Mouse (Mus musculus) Patski (cell line): ENCODE results near the gene Hist1h3g. TPM values are rescaled to one million over a fixed set of nuclear protein-coding genes. Genes with fewer than 3 reads are reported as not detected.

ENCODE experiments used
- ATAC-seq: fragments of 100-300 bp; one replicate; pipeline ENCODE4 v1.8.0; 2021
- CTCF ChIA-PET: fragments of 350-600 bp; sonication (Branson Sonifier 250); formaldehyde crosslinking; loops from one replicate; lab custom pipeline; 2022; ENCODE audit warnings: inconsistent platforms; lab: Charles Lee
- POLR2A ChIA-PET: fragments of 350-600 bp; sonication (Branson Sonifier 250); formaldehyde crosslinking; loops from one replicate; lab custom pipeline; 2022; ENCODE audit warnings: antibody characterized with exemption, inconsistent platforms; lab: Charles Lee
- DNase-seq: peaks from one replicate; pipeline ENCODE4 v3.0.0-alpha.2; 2011; ENCODE audit warnings: low read depth, low spot score
- H3K27me3 ChIP-seq: fragments of 371-371 bp; one replicate; pipeline ENCODE4 v1.5.1; 2021
- CTCF ChIP-seq: fragments of 100-300 bp; IDR thresholded peaks from one replicate; pipeline ENCODE4 v1.5.1; 2021
- in situ Hi-C: fragments of 300-500 bp; cut with MboI; formaldehyde crosslinking; loops from 3 replicates; pipeline ENCODE4 v1.11.1; 2018; ENCODE audit warnings: low pct_unique_long_range_greater_than_20kb, mixed read lengths
- polyA plus RNA-seq: library from polyadenylated mRNA; unstranded; gene quantifications from one replicate; pipeline ENCODE4 v1.2.3, GENCODE M21; 2021

Hist1h3g gene
- polyA plus RNA-seq, 1 experiment from 2014 or later = 1.7 TPM

GRCm38 (mm10) chr13:23515281-23515680, 19.9 kb upstream of the Hist1h3g start:
- ATAC-seq (no peak), DNase-seq (no peak)
- in situ Hi-C loops = loop anchor here (5.0 to 10.0 kb wide), 2 partner anchors 220 to 1573 kb away; no protein-coding TSS in a partner anchor
- CTCF ChIA-PET = no interaction called here
- H3K27me3 ChIP-seq = no peaks in the 10 kb centered on the region
- POLR2A ChIA-PET = no interaction called here
- TF ChIP-seq CTCF = no peak

DNA sequence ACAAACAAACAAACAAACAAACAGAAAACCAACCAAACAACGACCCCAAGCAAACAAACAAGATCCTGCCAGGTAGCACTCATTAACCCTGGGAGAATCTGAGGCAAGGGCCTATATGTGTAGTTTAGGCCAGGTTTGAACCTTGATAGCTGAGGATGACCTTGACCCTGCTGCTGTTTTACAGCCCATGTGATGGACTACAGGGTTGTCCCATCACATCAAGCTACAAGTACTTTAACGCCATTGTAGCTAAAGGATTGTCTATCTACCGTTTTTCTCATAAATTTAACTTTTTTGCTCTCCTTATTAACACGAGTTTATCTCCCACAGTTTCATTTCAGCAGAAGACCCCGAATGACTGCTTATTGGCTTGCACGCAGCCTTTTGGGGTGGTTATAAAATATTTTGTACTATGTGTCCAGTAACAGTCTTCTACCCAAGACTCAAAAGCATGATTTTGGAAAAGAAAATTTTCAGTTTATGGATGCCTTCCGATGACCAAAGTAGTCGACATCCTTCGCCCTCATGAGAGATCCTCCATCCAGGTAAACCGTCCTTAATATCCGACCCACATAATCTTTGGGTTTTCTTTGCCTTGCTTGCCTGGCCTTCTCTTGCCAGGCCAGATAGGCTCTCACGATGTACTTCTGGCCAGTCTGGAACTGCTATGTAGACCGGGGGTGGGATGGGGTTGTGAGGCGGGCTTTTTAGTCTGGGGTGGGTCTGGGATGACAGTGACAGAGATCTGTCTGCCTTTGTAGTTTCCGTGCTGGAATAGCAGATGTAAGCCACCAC, 19.2 kb upstream of the Hist1h3g start:
- DNase-seq (no peak), ATAC-seq (no peak)
- CTCF ChIA-PET = interaction anchor here (1.1 to 1.2 kb wide), 3 partner anchors 65 to 75 kb away, joined by 3 read pairs; no protein-coding TSS in a partner anchor
- no peaks in the 10 kb centered on the region for H3K27me3 ChIP-seq
- in situ Hi-C loops = loop anchor here (5.0 to 10.0 kb wide), 2 partner anchors 221 to 1574 kb away; no protein-coding TSS in a partner anchor
- TF ChIP-seq CTCF = no peak
- POLR2A ChIA-PET = no interaction called here

DNA sequence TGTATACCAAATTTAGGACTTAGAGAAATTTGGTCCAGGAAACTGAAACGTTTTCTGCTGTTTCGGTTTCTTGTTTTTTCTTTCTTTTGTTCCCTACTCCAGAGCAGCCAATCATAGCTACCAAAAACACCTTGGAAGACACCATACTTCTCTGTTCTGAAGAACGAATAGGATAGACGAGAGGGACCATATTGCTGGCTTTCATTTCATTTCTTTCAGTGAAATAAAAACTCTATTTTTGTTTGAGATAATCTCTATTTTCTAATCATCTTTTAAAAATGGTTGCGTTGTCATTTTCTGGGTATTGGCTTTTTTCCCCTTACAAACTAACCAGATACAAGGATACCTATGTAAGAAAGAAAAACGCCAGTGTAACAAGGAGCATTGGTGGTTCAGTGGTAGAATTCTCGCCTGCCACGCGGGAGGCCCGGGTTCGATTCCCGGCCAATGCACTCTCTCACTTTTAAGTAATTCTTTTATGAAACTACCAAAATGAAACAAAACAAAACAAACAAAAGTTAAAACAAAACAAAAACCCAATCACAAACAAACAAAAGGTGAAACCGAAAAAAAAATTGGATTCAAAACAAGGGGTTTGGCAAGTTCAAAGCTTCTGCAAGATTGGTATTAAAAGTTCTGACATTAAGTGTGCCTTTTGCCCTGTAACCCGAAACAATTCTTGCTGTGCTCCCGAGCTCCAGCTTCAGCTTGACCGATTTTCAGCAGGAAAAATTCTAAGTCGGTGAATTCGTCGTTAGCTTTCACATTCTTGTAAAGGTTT, 18.2 kb upstream of the Hist1h3g start:
- in situ Hi-C loops = loop anchor here (5.0 to 10.0 kb wide), 2 partner anchors 222 to 1575 kb away; no protein-coding TSS in a partner anchor
- H3K27me3 ChIP-seq = no peaks in the 10 kb centered on the region
- TF ChIP-seq CTCF = no peak
- DNase-seq = no peak
- peak; percentile 15 for ATAC-seq
- ChIA-PET POLR2A (no interaction called here), CTCF (interaction anchor here (1.1 to 1.2 kb wide), 4 partner anchors 9 to 76 kb away, joined by 3 read pairs; no protein-coding TSS in a partner anchor)

DNA sequence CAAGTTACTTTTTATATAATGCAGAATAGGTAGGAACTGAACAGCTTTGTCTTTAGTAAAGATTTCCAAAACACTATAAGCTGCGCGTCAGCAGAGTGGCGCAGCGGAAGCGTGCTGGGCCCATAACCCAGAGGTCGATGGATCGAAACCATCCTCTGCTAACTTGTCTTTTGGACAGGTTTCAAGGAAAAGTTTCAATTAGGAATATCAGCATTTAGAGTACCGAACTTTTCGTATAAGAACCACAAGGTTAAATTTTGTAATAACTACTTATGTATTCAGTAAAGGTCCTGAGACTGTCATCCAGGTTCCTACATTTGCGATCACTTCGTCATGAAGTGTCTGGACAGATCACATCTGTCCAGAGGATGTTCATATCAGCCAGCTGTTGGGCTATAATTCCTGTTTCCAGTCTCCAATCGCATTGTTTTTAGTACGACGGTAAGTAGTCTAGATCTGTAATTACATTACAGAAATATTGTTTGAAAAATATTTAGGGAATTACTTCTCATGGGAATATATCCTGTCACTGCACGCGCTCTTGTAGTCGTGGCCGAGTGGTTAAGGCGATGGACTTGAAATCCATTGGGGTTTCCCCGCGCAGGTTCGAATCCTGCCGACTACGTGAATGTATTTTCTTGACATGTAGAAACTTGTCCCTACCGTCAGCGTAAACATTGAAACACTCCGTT, 17.5 kb upstream of the Hist1h3g start:
- DNase-seq = no peak
- no peaks in the 10 kb centered on the region for H3K27me3 ChIP-seq
- ATAC-seq = peak; percentile 61
- TF ChIP-seq CTCF = no peak
- ChIA-PET POLR2A (no interaction called here), CTCF (interaction anchor here (1.0 to 2.8 kb wide), 5 partner anchors 8 to 93 kb away, joined by 3 to 18 read pairs (median 3); no protein-coding TSS in a partner anchor)
- in situ Hi-C loops = loop anchor here (5.0 to 10.0 kb wide), 2 partner anchors 223 to 1575 kb away; no protein-coding TSS in a partner anchor

- ChIA-PET CTCF (interaction anchor here (1.0 to 2.8 kb wide), 5 partner anchors 8 to 94 kb away, joined by 3 to 18 read pairs (median 3); no protein-coding TSS in a partner anchor), POLR2A (no interaction called here)
- in situ Hi-C loops = loop anchor here (5.0 to 10.0 kb wide), 2 partner anchors 223 to 1576 kb away; no protein-coding TSS in a partner anchor
- no peaks in the 10 kb centered on the region for H3K27me3 ChIP-seq
- TF ChIP-seq CTCF = no peak
- no peak for ATAC-seq
- DNase-seq = no peak
Measured at GRCm38 (mm10) chr13:23518295-23518603, 17.0 kb upstream of the Hist1h3g start.

- ChIA-PET CTCF (interaction anchor here (1.1 to 2.8 kb wide), 3 partner anchors 71 to 94 kb away, joined by 3 to 18 read pairs (median 6); no protein-coding TSS in a partner anchor), POLR2A (no interaction called here)
- in situ Hi-C loops = loop anchor here (5.0 to 10.0 kb wide), 2 partner anchors 224 to 1577 kb away; no protein-coding TSS in a partner anchor
- no peaks in the 10 kb centered on the region for H3K27me3 ChIP-seq
- TF ChIP-seq CTCF = no peak
- ATAC-seq = no peak
- DNase-seq = no peak
Measured at GRCm38 (mm10) chr13:23518885-23519284, 16.3 kb upstream of the Hist1h3g start.

- DNase-seq (no peak), ATAC-seq (peak; percentile 28)
- POLR2A ChIA-PET = no interaction called here
- no peak for TF ChIP-seq CTCF
- CTCF ChIA-PET = interaction anchor here (2.1 to 2.8 kb wide), 2 partner anchors 87 to 95 kb away, joined by 6 to 18 read pairs; no protein-coding TSS in a partner anchor
- no peaks in the 10 kb centered on the region for H3K27me3 ChIP-seq
- in situ Hi-C loops = loop anchor here (5.0 to 10.0 kb wide), 2 partner anchors 225 to 1577 kb away; no protein-coding TSS in a partner anchor
Measured at GRCm38 (mm10) chr13:23519416-23519815, 15.8 kb upstream of the Hist1h3g start.

DNA sequence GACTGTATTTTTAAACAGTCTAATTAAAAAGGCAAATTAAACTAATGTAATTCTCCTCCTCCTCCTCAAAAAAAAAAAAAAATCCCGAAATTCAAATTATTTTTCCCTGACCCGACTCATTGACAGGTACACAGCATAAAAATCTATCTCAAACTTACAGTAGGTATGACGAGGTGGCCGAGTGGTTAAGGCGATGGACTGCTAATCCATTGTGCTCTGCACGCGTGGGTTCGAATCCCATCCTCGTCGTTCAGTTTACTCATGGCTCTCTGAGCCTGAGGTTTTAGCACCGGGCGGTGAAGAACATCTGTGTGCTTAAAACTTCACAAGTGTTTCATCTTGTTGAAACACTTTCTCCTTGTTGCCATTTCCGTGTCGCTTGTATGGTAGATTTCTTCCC, 13.5 kb upstream of the Hist1h3g start:
- in situ Hi-C loops = loop anchor here (5.0 kb wide), 1 partner anchor 89 kb away; no protein-coding TSS in a partner anchor
- ATAC-seq = no peak
- no peaks in the 10 kb centered on the region for H3K27me3 ChIP-seq
- DNase-seq = no peak
- POLR2A ChIA-PET = no interaction called here
- no peak for TF ChIP-seq CTCF
- CTCF ChIA-PET = no interaction called here

- DNase-seq (no peak), ATAC-seq (no peak)
- no peak for TF ChIP-seq CTCF
- ChIA-PET POLR2A (no interaction called here), CTCF (interaction anchor here (0.8 kb wide), 1 partner anchor 91 kb away, joined by 4 read pairs; no protein-coding TSS in a partner anchor)
- in situ Hi-C loops = loop anchor here (5.0 kb wide), 1 partner anchor 92 kb away; no protein-coding TSS in a partner anchor
- H3K27me3 ChIP-seq = no peaks in the 10 kb centered on the region
Measured at GRCm38 (mm10) chr13:23523976-23524375, 11.2 kb upstream of the Hist1h3g start.
